Mouse (Mus musculus): Measurements from ENCODE around the gene Acot7.

DNA sequence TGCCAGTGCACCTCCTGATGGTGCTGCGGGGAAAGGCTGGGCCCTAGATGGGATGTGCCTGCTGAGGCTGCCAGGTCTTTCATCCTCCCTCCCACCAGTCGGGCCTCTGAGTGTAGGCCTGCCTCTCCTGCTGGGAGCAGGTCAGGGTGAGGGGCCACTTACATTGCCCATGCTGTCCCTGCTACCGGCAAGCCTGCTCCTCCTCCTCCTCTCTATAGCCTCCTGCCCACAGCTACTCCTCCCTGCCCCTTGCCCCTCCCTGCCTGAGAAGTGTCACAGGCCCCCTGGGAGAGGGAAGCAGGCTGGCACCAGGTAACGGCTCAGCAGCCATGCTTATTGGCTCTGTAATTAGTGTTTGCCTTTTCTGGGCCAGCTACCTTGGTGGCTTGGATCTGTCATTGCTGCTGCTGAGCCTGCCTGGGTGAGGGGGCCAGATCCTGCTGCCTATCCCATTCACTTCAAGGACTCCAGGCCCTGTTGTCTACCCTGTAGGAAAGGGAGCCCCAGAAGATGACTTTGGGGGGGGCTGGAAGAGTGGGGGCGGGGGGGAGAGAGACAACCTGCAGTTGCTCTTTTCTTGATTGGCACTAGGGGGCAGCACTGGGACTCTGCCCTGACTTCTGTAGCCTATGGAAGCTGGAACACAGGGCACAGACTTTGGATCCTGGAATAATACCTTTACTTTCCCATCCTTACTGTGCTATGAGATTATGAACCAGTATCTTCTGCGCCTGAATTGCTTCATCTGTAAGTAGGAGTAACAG is 41.6 kb upstream of the Acot7 start:
- TF ChIP-seq CTCF (IDR thresholded peaks at IDR 0.05; ENCODE audit: borderline replicate concordance, extremely low read depth, insufficient read depth, insufficient read length) (peak; percentile 62; the same call in 1 of the 2 replicates), POLR2A (IDR thresholded peaks at IDR 0.05; ENCODE audit: borderline replicate concordance, extremely low read depth, insufficient read depth, insufficient read length, poor library complexity, severe bottlenecking) (no peak)
